Mouse (Mus musculus): ENCODE results near the gene Fam229b. TPM values are rescaled to one million over a fixed set of nuclear protein-coding genes. Genes with fewer than 3 reads are reported as not detected.
A peak's percentile ranks its signal among the peaks of the same experiment; 100 is the strongest.

Gene Fam229b
- polyA plus RNA-seq, 1 experiment: 17.6 TPM

- TF ChIP-seq POLR2A (IDR thresholded peaks at IDR 0.05; ENCODE audit: borderline replicate concordance, extremely low read depth, insufficient read depth, insufficient read length, poor library complexity, severe bottlenecking) (no peak), CTCF (IDR thresholded peaks at IDR 0.05; ENCODE audit: borderline replicate concordance, extremely low read depth, insufficient read depth, insufficient read length) (no peak)
- DNase-seq (ENCODE audit: low read depth): peak; percentile 36
Measured at GRCm38 (mm10) chr10:39109489-39109874, 24.2 kb downstream of the Fam229b start.

DNA sequence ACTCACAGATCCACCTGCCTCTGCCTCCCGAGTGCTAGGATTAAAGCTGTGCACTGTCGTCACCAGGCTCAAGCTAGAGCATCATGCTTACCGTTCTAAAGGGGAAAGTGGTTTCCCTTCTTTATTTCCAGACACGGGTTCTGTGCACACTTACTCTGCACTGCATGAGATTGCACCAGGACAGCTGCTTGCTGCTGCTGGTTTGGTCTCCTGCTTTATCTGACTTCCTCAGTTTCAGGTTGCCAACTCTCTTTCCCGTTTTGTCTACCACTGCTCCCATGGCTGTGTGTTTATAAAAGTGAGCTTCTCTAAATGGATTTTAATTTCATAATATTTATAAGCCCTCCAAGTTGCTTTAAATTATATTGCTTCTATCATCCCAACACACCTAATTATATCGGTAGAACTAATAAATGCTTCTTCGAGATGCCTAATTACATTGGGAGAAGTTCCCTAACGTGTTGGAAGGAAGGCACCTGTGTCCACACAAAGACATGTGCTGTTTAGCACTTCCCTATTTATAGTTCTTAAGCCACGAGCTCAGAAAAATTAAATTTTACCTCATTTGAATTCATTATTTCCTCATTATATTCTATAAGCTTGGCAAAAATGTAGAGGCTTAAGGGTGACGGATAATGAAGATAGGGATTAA, 24.8 kb downstream of the Fam229b start:
- no peak for TF ChIP-seq CTCF (IDR thresholded peaks at IDR 0.05; ENCODE audit: borderline replicate concordance, extremely low read depth, insufficient read depth, insufficient read length)
- no peak for TF ChIP-seq POLR2A (IDR thresholded peaks at IDR 0.05; ENCODE audit: borderline replicate concordance, extremely low read depth, insufficient read depth, insufficient read length, poor library complexity, severe bottlenecking)
- peak; percentile 14 for DNase-seq (ENCODE audit: low read depth)

DNA sequence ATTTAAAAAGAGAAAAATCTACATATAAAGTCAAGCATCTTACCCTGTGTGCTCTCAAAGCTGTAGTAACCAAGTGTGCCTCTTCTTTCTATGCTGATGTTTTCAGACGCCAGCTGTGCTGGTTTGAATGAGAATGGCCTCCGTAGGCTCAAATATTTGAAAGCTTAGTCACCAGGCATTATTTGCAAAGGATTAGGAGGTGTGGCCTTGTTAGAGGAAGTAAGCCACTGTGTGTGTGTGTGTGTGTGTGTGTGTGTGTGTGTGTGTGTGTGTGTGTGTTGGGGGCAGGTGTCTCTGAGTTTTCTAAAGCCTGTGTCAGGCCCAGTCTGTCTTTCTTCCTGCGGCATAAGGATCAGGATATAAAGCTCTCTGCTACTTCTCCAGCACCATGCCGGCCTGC, 26.8 kb downstream of the Fam229b start:
- peak; percentile 39 for DNase-seq (ENCODE audit: low read depth)
- TF ChIP-seq CTCF (IDR thresholded peaks at IDR 0.05; ENCODE audit: borderline replicate concordance, extremely low read depth, insufficient read depth, insufficient read length) (no peak), POLR2A (IDR thresholded peaks at IDR 0.05; ENCODE audit: borderline replicate concordance, extremely low read depth, insufficient read depth, insufficient read length, poor library complexity, severe bottlenecking) (no peak)

- TF ChIP-seq CTCF (IDR thresholded peaks at IDR 0.05; ENCODE audit: borderline replicate concordance, extremely low read depth, insufficient read depth, insufficient read length): no peak
- TF ChIP-seq POLR2A (IDR thresholded peaks at IDR 0.05; ENCODE audit: borderline replicate concordance, extremely low read depth, insufficient read depth, insufficient read length, poor library complexity, severe bottlenecking): no peak
- no peak for DNase-seq (ENCODE audit: low read depth)
Measured at GRCm38 (mm10) chr10:39106413-39106812, 27.3 kb downstream of the Fam229b start.

- TF ChIP-seq POLR2A (IDR thresholded peaks at IDR 0.05; ENCODE audit: borderline replicate concordance, extremely low read depth, insufficient read depth, insufficient read length, poor library complexity, severe bottlenecking) (no peak), CTCF (IDR thresholded peaks at IDR 0.05; ENCODE audit: borderline replicate concordance, extremely low read depth, insufficient read depth, insufficient read length) (no peak)
- DNase-seq (ENCODE audit: low read depth): peak; percentile 24
Measured at GRCm38 (mm10) chr10:39104803-39105449, 28.8 kb downstream of the Fam229b start.

GRCm38 (mm10) chr10:39098746-39099145, 35.0 kb downstream of the Fam229b start:
- DNase-seq (ENCODE audit: low read depth): no peak
- TF ChIP-seq POLR2A (IDR thresholded peaks at IDR 0.05; ENCODE audit: borderline replicate concordance, extremely low read depth, insufficient read depth, insufficient read length, poor library complexity, severe bottlenecking) (no peak), CTCF (IDR thresholded peaks at IDR 0.05; ENCODE audit: borderline replicate concordance, extremely low read depth, insufficient read depth, insufficient read length) (no peak)

DNA sequence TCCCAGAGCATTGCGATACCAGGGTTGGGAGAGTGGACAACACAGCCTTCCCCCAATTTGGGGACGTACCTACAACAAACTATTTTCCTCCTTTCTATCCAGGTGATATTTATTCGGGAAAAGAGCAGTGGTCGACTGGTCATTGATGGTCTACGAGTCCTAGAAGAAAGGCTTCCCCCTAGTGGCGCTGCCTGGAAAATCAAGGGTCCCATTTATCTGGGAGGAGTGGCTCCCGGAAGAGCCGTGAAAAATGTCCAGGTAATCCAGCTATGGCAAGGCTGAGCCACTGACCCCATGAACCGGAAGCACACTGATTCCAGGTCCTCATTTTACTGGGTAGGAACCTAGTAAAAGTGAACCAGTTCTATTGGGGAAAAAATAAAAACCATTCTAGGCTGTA, 36.7 kb downstream of the Fam229b start:
- TF ChIP-seq POLR2A (IDR thresholded peaks at IDR 0.05; ENCODE audit: borderline replicate concordance, extremely low read depth, insufficient read depth, insufficient read length, poor library complexity, severe bottlenecking) (no peak), CTCF (IDR thresholded peaks at IDR 0.05; ENCODE audit: borderline replicate concordance, extremely low read depth, insufficient read depth, insufficient read length) (peak; percentile 53; the same call in 1 of the 2 replicates)
- no peak for DNase-seq (ENCODE audit: low read depth)

DNA sequence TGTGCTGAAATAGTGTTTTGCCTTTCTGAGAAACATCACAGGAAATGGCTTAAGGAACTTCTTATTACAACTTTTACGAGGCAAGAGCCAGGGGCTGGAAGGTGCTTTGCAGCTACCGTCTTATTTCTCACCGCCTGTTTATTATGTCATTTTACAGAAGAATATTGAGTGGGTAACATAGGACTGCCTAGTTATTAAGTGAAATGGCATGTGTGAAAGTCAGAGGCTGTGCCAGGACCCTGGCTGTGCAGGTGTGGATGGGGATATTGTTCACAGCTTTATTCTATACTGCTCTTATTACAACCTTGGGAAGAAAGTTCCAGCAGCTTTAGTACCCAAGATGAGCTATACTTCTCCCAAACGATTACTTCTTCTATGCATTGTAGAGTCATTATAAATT, 61.7 kb downstream of the Fam229b start:
- TF ChIP-seq POLR2A (IDR thresholded peaks at IDR 0.05; ENCODE audit: borderline replicate concordance, extremely low read depth, insufficient read depth, insufficient read length, poor library complexity, severe bottlenecking) (no peak), CTCF (IDR thresholded peaks at IDR 0.05; ENCODE audit: borderline replicate concordance, extremely low read depth, insufficient read depth, insufficient read length) (no peak)
- no peak for DNase-seq (ENCODE audit: low read depth)

Other genes with a start within 250 kb of the Fam229b start
- 13.9 and 20.4 TPM in 2 replicates for gene Lama4, start 168.4 kb downstream of the Fam229b start, polyA plus RNA-seq (2012; rRNA removed)
- 12.1 and 17.7 TPM in 2 replicates for gene Tube1, start 62 bp upstream of the Fam229b start, polyA plus RNA-seq (2012; rRNA removed)
- 0.25 and 0.36 TPM in 2 replicates for gene Ccn6, start 29.9 kb upstream of the Fam229b start, polyA plus RNA-seq (2012; rRNA removed)
- 106 and 134 TPM in 2 replicates for gene Fyn, start 234.9 kb upstream of the Fam229b start, polyA plus RNA-seq (2012; rRNA removed)

Data from brain, embryonic 14.5 days (tissue).